In genomic region chr7:65918431-65918830, GRCm38 (mm10) we compare ENCODE assay signal across 20 mouse cellular contexts.
"Had no signal": no experiment of that assay in that cellular context is flagged by ENCODE, and none has a peak within 500 bp of the region (broad histone marks: within the 10 kb centered on the region; RNA-seq: fewer than 3 reads in every experiment).

No protein-coding gene starts in this region.

- DNase-seq: lung, adult 18-20 months; lung, embryonic 14.5 days; lung, postnatal 10 days; lung, postnatal 4 days; midbrain, embryonic 14.5 days; retina, postnatal 1 day; right cerebral cortex, adult 18-20 months; right cerebral cortex, postnatal 25 days; right cerebral cortex, postnatal 4 days; spleen, adult 18-20 months; thymus, adult 2 months; thymus, postnatal 25 days; thymus, postnatal 4 days had no signal

- H3K4me3 ChIP-seq: midbrain, embryonic 10.5 days; midbrain, embryonic 12.5 days; myocyte; neural tube, embryonic 13.5 days; neural tube, embryonic 15.5 days; stomach, embryonic 15.5 days had no signal

- H3K36me3 ChIP-seq: midbrain, embryonic 10.5 days; midbrain, embryonic 12.5 days; neural tube, embryonic 13.5 days; neural tube, embryonic 15.5 days; stomach, embryonic 15.5 days had no signal

- H3K27me3 ChIP-seq: midbrain, embryonic 12.5 days; neural tube, embryonic 13.5 days; neural tube, embryonic 15.5 days; stomach, embryonic 15.5 days had no signal

- H3K27ac ChIP-seq: midbrain, embryonic 12.5 days; neural tube, embryonic 13.5 days; neural tube, embryonic 15.5 days; stomach, embryonic 15.5 days; stomach, postnatal 0 days had no signal

- H3K4me1 ChIP-seq: neural tube, embryonic 13.5 days; neural tube, embryonic 15.5 days; stomach, embryonic 15.5 days had no signal
